Mouse (Mus musculus): ENCODE data around the gene Pcbd1. TPM values are rescaled to one million over a fixed set of nuclear protein-coding genes. Genes with fewer than 3 reads are reported as not detected.

Pcbd1 gene
- polyA plus RNA-seq, 1 experiment from 2014 or later: 40.7 TPM

Small RNA genes lying within 50 kb of the gene (microRNA-seq; reads per million reads assigned to microRNA genes)
- gene Gm44308: not detected

Other genes with a start within 250 kb of the Pcbd1 start
- 50.6 and 51.8 TPM in 2 replicates for gene Sgpl1, start 58.4 kb downstream of the Pcbd1 start, polyA plus RNA-seq (2015; fragmentation: Nextera tagmentation; extraction: Ambion mirVana)
- not detected in 2 replicates for gene Tbata, start 82.6 kb downstream of the Pcbd1 start, polyA plus RNA-seq (2015; fragmentation: Nextera tagmentation; extraction: Ambion mirVana)
- 0.36 and 0.43 TPM in 2 replicates for gene Adamts14, start 184.1 kb downstream of the Pcbd1 start, polyA plus RNA-seq (2015; fragmentation: Nextera tagmentation; extraction: Ambion mirVana)
- 0.06 TPM in 1 of 2 replicates, not detected in the other for gene Prf1, start 208.5 kb downstream of the Pcbd1 start, polyA plus RNA-seq (2015; fragmentation: Nextera tagmentation; extraction: Ambion mirVana)